Mouse (Mus musculus) hematopoietic stem cell, adult 5-6 weeks (primary cell): ENCODE measurements around the gene Alpk1. TPM values are rescaled to one million over a fixed set of nuclear protein-coding genes. Genes with fewer than 3 reads are reported as not detected.
A peak's percentile ranks its signal among the peaks of the same experiment; 100 is the strongest.

Experiments used
- ATAC-seq, 2 experiments: fragments of 125-278 bp in 1 of 2; replicated peaks in 1 of 2; 2 replicates each; pipeline ENCODE4 v1.8.0; 2016 to 2017; ENCODE audit warnings: inconsistent platforms in 2 of 2, mild to moderate bottlenecking in 2 of 2, moderate number of reproducible peaks in 2 of 2, low read depth in 1 of 2, moderate TSS enrichment in 1 of 2; ENCODE audit not compliant: low FRiP score in 2 of 2, poor library complexity in 2 of 2, severe bottlenecking in 2 of 2, insufficient read depth in 1 of 2, low TSS enrichment in 1 of 2
- total RNA-seq: library from RNA; stranded (forward); fragments of 172-1452, 232-1000 nt; gene quantifications from 2 replicates; pipeline ENCODE4 v1.2.3, GENCODE M21; 2017

The Alpk1 gene
- 9.4 and 11.0 TPM in 2 replicates for total RNA-seq

DNA sequence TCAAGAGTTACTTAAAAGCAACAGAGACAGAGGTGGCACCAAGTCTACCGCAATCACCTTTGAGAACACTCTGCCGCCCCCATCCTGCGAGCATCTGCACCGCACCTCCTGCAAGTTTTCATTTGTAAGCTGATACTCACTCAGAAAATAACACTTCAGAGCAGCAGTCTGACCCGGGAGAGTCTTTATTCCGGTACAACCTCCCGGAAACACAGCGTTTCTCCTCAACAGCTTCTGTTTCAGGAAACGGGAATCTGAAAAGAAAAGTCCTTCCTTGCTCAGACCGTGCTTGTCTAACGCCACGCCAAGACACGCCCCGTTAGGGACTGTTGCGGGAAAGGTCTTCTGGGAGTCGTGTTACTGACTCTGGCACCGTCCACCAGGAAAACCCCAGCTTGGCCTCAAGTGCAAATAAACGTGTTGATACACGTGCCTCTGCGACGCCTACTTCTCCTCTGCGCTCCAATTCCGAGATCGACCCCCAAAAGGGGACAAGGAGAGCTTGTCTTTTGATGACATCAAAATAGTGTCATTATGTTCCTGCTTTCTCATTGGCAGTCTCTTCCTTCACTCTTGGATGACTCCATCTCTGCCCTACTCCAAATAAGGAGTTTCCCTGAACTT, at the start of gene Alpk1:
Gene Alpk1 (minus strand): TSS at position 507 of the 624 bp plus-strand sequence.
- ATAC-seq: peak; percentile 97 to 99

DNA sequence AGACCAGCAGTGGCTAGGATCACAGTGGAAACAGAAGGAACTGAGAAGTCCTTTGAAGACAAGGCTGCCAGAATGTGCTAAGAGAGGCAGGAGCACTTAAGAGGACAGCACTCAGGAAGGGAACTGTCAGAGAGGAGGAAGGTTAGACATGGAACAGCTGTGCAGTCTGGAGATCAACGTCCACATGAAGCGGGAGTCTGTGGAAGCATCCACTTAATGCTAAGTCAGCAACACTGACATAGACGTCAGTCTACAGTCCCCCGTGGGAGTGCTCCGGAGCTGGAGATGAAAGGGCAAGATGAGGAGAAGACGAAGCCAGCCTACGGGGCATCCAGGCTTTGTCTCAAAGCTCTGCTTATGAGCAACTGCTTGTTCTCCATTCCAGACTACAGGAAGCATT, 46.8 kb upstream of the Alpk1 start:
- no peak for ATAC-seq

DNA sequence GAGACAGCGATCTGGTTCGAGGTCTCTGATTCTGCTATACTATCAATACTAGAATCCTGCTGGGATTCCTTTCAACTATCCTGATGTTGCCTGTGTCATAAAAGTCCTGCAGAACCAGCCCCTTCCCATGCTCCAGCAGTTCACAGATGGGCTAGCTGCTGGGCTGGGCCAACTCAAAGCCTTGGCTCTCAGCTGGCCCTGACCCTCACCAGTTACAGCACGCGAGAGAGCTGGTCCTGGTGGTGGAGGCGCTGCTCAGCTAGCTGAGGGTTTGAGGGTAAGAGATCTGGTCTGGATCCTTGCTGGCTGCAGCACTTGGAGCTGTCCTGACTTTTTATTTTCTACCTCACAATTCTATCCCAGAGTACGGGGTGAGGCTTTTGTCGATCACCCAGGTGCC, 46.2 kb upstream of the Alpk1 start:
- no peak for ATAC-seq

DNA sequence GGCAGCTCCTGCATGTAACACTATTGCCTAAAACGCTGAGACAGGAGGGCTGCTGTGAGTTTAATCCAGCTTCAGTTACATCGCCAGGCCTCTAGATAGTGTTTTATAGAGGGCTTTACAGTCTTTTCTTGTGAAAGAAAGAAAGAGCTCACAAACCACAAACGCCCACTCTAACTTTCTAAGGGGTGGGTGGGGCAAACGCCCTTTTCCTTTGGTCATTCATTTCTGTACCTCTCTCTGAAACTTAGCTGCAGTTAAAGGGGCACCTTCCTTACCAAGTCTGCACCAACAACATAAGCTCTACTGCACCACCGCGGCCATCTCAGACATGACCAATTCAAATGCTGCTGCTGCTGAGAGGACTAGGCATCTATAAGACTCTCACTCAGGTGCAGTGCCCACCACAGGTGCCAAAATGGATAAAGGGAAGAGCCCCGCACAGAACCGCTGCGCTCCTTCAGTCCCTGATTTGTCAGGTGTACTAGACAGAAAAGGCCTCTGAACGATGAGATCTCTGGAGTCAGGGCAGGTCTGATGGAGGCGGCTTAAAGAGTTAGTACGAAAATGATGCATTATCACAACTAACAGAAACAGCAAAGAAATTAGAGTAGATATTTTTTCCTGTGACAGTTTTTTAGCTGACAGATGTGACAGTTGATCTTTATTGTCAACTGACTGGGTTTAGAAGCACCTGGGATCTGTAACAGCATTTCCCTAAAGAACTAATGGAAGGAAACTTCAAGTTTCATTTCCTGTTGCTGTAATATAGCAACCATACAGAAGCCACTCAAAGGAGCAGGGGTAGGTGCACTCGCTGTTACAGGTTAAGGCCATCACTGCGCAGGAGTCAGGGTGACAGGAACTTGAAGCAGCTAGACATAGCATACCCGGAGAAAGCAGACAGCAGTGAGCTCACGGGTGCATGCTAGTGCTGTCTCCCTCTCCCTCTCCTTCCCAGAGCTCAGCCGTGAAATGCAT, 43.8 kb upstream of the Alpk1 start:
- peak; percentile 59 to 62; a peak in 3 of 4 replicates for ATAC-seq

DNA sequence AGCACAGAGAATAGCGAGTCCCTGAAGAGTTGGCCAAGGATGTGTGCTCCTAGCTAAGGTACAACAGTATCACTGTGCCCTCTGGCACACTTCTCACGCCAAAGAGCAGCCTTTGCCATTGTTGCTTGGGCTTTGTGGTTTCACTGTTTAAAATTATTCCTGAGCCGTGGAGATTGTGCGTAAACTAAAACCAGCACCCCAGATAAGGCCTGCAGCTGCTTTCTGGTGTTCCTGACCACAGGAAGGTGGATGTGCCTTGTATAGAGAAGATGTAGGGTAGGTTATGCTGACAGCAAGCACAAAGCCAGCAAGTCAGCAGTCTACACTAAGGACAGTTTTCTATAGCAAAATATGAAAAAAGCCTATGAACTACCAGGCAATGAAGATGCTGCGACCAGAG, 40.9 kb upstream of the Alpk1 start:
- peak in 1 of 2 experiments; percentile 9; a peak in 1 of 4 replicates for ATAC-seq

DNA sequence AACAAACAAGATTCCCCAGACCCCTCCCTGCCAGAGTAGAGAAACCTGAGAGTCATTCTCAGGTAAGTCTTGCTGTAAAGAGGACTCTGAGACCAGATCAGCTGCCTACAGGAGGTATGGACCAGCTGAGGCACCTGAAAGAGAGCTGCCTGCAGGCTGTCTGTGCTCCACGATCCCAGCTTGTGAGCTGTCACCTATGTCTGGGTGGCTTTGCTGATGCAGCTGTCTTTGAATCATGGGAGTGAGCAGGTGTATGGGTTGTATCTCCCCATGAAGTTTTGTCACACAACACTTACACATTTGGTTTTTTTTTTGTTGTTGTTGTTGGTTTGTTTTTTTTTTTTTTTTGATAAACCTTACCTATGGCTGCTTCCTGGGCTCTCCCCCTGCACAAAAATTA, 40.1 kb upstream of the Alpk1 start:
- ATAC-seq: no peak

DNA sequence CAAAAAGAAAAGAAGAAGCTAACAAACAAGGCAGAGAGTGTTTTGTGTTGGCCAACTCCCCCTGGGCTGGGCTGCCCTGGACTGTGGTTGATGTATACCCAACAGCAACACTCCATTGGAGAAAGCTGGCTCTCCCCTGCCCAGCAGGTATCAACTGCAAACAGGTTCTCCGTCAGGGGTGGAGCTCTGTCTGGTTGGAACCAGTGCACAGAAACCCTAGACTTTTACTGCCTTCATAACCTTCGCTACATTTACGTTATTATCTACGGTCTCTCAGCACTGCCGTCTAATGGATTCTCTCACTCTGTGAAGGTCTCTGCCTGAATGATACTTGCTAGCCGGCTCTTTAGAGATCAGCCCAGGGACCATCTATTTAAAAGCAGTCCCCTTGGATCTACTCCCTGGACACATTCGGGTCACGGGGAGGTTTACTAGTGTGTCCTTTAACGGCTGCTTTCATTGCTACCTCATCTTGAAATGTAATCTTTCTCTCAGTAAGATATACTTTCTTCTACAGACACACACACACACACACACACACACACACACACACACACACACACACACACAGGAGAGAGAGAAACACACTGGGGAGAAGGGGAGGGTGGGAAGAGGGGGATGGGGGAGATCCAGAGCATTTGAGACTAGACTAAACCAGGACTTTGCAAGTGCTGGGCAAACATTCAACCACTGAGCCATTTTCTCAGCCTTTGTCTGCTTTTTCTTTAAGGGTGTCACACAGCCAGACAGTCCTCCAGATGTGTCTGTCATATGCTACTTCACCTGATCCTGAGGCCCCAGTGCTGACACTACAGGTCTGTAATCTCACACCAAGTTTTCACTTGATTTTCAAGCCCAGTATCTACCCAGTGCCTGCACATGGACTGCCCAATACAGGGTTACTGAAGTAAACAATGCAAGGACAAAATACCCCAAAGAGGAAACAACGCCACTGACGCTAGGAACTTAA, 38.7 kb upstream of the Alpk1 start:
- ATAC-seq: no peak

DNA sequence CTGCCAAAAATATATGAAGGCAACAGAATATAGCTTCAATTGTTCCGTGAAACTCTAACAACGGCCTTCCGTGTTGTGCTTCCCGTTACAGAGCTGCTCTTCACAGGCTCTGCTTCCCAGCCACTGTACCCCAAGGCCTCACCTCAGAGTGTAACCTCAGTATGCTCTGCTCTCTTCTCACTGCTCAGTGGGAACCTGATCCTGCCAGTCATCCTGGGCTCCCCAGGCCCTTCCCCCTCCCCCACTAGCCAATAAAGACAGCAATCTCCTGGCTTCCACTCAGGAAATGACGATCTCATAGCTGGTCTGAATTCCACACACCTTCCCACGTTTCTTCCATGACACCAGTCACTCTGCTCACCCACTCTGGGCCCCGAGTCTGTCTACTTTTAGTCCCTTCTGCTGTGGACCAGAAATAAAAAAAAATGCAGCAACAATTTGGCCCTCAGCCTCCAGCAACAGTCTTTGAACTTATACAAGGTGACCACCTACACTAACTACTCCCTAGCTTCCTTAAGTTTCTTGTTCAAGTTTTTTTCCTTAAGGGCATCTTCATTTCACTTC, 36.9 kb upstream of the Alpk1 start:
- no peak for ATAC-seq

DNA sequence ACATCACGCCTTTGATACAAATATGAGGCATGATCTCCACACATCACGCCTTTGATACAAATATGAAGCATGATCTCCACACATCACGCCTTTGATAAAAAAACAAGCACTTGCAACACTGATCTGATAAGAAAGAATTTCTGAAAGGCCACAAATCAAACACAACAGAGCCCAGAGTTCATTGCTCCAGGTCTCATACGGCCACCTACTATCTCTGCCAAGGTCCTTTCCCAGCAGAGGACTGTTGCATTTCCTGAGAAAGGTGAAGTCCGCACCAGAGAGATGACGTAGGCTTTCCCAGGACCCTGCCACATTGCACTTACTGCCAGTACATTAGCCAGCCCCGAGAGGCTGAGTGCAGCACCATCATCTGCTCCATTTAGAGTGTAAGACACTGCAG, 28.8 kb upstream of the Alpk1 start:
- no peak for ATAC-seq

DNA sequence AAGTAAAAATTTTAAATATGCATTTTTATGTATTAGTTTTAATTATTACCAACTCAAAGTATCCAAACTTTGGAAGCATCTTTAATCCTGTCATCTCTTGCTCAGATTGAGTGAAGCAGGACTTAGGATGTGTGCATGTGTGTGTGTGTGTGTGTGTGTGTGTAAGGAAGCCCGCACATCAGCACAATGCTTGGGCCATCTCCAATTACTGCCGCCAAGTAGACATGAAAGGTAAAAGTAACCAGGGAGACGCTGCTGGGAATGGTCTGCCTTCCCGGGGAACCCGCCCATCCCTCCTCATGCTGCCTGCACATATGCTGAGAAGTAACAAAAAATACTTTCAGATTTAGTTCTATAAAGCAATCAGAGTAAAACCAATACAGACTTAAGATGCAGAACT, 27.5 kb upstream of the Alpk1 start:
- ATAC-seq: no peak

DNA sequence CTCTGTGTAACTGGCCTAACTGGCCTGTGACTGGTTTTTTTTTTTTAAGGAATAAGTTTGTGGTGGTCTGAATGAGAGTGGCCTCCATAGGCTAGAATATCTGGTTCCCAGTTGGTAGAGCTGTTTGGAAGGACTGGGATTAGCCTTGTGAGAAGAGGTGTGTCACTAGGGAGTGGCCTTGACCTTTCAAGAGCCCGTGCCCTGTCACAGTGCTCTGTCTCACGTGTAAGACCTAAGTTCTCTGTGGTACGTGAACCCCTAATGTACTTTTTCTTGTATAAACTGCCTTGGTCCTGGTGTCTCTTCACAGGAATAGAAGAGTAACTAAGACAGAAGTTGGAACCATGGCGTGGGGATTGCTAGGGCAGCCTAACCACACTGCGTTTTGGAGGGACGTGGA, 25.7 kb upstream of the Alpk1 start:
- ATAC-seq: no peak

DNA sequence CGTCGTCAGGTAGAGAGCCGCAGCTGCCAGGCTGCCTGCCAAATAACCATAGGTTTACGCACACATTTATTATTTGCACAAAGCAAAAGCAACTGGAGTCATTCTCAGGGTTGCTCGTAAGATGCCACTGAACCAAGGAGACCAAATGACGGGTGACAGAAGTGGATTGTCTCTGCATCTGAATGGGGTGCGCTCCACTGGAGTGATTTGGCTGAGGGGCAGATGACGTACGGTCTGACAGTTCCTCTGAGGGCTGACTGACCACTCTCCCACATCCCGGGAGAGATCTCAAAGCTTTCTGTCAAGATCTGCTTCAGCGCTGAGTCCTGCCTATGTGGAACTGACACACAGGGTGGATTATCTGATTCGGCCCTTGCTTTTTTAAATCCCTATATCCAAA, 24.7 kb upstream of the Alpk1 start:
- ATAC-seq: no peak

DNA sequence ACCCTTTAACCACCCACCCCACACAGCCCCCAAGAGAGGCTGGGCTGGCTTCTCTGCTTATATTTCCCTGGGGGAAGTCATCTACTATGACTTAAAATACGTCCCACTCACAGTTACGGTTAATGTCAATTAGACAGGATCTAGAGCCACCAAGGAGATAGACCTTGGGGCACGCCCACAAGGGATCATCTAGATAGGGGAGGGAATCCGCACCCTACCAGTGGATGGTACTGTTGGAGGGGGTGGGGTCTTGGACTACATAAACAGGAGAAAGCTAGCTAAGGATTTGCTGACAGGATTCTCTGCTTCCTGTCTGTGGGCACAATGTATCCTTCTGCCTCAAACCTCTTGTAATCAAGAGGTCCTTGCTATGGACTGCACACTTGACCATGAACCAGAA, 24.1 kb upstream of the Alpk1 start:
- no peak for ATAC-seq

DNA sequence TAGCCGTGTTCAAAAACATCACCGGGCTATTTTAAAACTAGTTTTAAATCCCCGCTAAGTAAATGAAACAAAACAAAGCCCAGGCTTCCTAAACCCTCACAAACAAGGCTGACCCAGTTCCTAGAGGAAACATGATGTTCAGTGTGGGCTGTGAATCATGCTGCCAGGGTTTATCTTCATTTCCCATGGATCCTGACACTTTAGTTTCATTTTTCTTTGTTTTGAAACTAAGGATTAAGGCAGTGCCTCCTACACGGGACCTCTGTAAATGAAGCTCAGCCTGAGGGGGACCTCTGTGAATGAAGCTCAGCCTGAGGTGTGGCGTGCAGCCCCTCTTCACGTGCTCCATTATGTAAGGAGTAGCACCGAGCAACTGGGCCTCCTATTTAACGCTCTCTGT, 22.5 kb upstream of the Alpk1 start:
- ATAC-seq: no peak; a peak in 1 of 4 replicates

DNA sequence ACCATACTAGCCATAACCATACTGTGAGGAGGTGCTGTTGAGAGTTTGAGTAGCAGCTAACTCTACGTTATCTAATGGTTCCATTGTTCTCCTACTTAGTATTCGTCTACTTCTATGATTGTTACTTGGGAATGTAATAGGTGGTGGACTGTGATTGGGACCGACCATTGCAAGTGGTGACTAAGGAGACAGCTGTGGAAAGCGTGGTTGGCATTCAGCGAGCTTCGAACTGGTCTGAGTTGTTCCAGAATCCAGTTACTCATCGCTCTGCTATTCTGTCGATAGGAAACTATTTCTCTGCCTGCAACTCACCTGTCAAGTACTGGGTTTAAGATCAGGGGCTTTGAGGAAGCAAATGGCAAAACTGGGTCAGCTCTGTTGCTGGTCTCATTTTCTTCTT, 20.8 kb upstream of the Alpk1 start:
- no peak for ATAC-seq

DNA sequence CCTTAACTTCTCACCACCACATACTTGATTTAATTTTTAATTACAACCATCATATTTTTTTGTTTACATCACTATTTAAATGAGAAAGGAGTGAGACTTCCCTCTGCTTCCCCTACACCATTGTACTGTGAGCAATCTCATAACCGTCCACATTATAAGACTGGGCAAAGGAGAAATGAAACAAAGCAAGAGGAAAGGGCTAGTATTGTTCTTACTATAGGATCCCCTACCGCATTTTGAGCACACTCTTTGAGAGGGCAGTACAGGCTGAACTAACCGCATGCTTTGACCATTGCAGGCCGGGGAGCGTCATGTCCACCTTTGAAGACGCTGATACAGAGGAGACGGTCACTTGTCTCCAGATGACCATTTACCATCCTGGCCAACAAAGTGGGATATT, 15.9 kb upstream of the Alpk1 start:
- no peak for ATAC-seq

DNA sequence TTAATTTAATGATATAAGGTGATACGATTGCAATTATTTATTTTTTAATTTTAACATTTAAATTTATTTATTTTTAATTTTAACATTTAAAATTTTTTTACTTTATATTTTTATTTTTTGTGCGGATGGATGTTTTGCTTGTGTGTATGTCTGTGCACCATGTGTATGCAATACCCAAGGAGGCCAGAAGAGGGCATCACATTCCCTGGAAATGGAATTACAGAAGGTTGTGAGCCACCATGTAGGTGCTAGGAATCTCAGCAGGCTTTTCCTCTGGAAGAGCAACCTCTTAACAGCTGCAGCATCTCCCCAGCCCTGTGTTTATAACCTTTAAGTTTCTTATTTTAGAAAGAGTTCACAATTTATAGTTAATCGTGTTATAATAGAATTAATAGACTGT, 15.4 kb upstream of the Alpk1 start:
- ATAC-seq: no peak
